Mouse (Mus musculus) Muller cell, postnatal 12 days (primary cell): ENCODE results near the gene Lrmda.

Experiments used
- DNase-seq: peaks from one replicate; pipeline ENCODE4 v3.0.0-alpha.2; 2015; ENCODE audit errors: inconsistent ontology term

Lrmda gene

GRCm38 (mm10) chr14:22042146-22042545 lies 22.6 kb downstream of the Lrmda start:
- no peak for DNase-seq

- no peak for DNase-seq
These were observed 23.9 kb downstream of the Lrmda start for GRCm38 (mm10) chr14:22043420-22043819.

DNA sequence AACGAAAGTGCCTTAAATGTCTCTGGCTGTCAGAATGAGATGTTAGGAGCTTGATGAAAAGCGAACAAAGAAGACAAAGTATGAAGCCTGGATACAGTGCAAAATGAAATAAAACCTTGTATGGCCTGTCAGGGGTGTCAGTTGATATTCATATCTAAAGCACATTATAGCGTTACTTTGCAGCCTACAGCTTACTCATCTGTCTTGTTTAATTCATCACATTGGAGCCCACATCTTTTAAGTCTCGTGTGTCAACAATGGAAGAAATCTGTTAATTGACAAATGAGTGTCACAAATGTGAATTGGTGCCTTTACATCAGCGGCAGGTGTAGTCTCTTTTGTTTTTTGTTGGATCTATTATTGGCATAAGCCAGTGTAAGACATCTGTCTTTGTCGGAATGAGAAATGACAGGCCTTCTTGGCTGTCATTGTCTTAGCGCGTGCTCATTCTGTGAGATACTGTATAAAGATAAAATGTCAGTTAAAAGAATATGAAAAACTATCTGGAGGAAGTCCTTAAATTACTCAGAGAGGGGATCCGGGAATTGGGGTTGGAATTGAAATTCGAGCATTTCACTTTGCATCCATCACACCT lies 26.8 kb downstream of the Lrmda start:
- DNase-seq = no peak

GRCm38 (mm10) chr14:22048068-22048899 lies 28.8 kb downstream of the Lrmda start:
- no peak for DNase-seq

DNA sequence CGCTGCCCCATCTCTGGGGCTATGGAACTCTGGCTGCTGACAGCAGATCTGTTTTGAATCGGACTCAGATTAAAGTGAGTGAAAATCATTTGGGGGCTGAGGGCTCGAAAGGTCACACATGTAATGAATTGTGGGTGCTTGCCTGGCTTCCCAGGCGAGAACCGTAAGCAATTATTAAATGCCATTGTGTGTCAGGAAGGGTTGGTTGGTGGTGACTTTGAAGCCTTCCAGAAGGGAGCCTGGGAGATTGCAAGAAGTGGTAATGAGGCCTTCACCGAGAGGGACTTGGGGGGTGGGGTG lies 29.3 kb downstream of the Lrmda start:
- no peak for DNase-seq

DNA sequence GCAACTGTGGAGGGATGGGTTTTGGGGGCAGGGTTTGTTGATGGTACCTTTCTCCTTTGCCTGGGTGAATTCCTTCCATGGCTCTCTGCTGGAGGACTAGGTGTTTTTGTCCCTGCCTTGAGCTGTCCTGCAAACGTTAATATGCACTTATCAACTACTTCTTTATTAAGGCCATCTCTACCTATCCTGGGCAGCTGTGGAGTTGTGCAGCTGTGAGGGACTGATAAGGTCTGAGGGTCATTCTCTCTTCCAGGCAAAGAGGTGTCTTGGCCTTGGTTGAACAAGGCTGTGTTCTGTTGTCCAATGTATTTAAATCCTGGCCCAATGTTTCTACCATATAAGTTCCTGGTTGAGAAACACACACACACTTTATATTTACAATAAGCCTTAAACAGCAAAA lies 29.8 kb downstream of the Lrmda start:
- no peak for DNase-seq

- no peak for DNase-seq
These were observed 32.6 kb downstream of the Lrmda start for GRCm38 (mm10) chr14:22051941-22052664.

GRCm38 (mm10) chr14:22055630-22056029 lies 36.1 kb downstream of the Lrmda start:
- no peak for DNase-seq

- DNase-seq = no peak
These were observed 36.7 kb downstream of the Lrmda start for GRCm38 (mm10) chr14:22056246-22056645.

GRCm38 (mm10) chr14:22058729-22059128 lies 39.2 kb downstream of the Lrmda start:
- no peak for DNase-seq

- DNase-seq = no peak
These were observed 39.9 kb downstream of the Lrmda start for GRCm38 (mm10) chr14:22059348-22059861.

DNA sequence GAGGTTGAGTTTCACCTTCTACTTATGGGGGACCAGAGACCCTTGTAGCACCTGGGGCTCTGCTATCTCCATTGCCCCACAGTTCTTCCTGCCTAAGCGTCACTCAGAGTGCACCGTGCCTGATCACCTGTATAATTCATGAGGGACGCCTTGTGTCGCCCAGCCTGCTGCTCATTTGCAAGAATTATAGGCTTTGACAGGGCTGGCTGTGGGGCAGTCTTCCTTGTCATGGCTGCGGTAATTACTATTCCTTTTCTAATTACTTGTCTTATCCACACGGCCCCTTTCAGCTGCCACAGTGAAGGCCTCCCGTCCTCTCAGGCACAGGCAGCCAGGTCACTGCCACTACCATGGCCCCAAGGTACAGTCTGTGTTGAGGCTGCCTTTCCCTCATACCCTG lies 41.3 kb downstream of the Lrmda start:
- DNase-seq = no peak

- DNase-seq = no peak
These were observed 42.8 kb downstream of the Lrmda start for GRCm38 (mm10) chr14:22062117-22062855.

GRCm38 (mm10) chr14:22069169-22069568 lies 49.7 kb downstream of the Lrmda start:
- DNase-seq = no peak

- no peak for DNase-seq
These were observed 53.9 kb downstream of the Lrmda start for GRCm38 (mm10) chr14:22073385-22073784.

GRCm38 (mm10) chr14:22074229-22074628 lies 54.7 kb downstream of the Lrmda start:
- no peak for DNase-seq

- DNase-seq = peak; percentile 81
These were observed 64.4 kb downstream of the Lrmda start for GRCm38 (mm10) chr14:22083931-22084330.

- no peak for DNase-seq
These were observed 65.9 kb downstream of the Lrmda start for GRCm38 (mm10) chr14:22085411-22085810.

DNA sequence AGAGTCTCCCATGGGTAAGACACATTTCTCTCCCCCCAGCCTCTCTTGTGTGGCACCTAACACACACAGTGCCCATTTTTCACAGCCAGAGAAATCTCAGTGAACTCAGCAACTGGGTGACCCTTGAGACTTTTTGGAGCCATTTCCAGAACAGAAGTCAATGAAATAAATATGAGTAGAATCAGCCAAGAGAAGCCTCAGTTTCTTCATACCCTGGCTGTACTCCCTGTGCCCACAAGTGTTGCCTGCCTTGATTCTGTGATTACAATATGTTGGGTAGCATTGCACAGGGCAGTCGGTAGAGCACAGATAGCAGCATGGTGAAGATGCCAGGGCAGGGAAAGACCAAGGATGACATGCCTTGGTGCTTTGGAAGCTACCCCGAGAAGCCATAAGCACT lies 69.1 kb downstream of the Lrmda start:
- no peak for DNase-seq

DNA sequence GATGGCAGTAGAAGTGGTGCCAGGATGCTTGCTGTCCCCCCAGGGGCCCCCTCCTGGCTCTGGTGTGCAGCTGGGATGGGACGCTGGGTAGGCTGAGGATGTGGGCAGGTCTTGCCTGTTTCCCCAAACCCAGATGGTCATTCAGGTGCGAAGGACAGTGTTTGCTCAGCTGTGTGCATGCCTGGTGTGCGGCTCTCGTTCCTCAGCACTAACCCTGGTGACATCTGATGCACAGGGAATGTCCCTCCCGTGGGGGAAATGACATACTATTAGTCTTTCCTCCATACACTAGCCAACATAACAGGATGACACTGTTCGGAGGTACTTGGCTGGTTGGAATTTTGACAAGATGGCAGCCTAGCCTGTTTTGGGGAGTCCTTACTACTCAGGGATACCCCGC lies 69.8 kb downstream of the Lrmda start:
- no peak for DNase-seq

GRCm38 (mm10) chr14:22089866-22090470 lies 70.5 kb downstream of the Lrmda start:
- DNase-seq = no peak
